Mouse (Mus musculus) cerebellum, postnatal 36 days (tissue): ENCODE measurements around the gene Tgm4.

Experiments
- DNase-seq, 2 experiments: peaks; one replicate each; pipeline ENCODE4 v3.0.0; 2021 to 2022; ENCODE audit warnings: mixed read lengths in 2 of 2

Gene Tgm4

DNA sequence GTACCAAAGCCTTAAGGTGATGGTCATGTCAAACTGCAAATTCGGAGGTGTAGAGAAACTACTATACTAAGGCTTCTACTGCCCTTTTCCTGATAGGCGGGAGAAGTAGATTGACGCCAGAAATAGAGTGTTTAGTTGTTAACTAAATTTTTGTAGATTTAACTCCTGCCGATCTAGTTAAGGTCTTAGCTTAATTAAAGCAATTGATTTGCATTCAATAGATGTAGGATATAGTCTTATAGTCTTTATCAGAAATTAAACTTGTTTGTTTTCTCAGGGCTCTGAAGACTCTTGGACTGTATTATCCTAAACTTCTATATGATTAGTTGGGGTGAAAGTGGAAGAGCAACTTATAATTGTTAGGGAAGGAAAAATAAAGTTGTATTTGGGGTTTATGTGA is 72.7 kb downstream of the Tgm4 start:
- DNase-seq, result no peak

DNA sequence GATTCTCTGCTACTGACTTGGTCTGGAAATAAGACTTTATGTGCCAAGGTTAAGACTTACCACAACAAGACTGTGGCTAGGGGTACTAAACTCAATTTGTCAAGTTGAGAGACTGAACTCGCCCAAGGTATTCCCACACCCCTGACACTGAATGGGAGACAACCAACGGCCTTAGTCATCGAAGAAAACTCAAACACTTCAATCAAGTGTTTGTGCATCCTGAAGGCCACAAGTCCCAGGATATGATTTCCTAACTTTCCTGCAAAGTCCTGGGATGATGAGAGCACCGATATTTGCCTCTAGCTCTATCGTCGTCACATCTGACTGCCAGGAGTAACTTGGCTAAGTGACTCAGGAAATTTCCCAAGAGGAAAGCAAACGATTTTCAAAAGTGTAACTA is 74.7 kb downstream of the Tgm4 start:
- DNase-seq, result no peak

DNA sequence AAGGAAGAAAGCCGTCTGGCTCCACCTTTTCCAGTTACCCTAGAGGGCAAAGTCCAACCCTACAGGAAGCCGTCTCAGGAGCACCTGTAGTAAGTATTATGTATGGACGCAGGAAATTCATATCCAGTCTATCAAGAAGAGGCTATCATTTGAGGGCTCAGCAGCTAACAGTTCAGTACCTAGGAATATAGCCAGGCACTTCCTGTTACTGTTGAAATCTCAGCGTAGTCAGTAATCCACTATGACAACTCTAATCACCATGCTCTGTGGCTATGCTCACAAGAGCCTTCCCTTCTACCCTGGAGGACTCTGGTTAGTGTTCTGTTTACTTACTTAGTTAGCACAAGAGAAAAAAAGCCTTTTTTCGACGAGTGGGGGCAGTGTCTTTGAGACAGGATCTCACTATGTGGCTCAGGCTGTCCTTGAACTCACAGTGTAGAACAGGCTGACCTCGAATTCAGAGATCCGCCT is 77.3 kb downstream of the Tgm4 start:
- no peak for DNase-seq

DNA sequence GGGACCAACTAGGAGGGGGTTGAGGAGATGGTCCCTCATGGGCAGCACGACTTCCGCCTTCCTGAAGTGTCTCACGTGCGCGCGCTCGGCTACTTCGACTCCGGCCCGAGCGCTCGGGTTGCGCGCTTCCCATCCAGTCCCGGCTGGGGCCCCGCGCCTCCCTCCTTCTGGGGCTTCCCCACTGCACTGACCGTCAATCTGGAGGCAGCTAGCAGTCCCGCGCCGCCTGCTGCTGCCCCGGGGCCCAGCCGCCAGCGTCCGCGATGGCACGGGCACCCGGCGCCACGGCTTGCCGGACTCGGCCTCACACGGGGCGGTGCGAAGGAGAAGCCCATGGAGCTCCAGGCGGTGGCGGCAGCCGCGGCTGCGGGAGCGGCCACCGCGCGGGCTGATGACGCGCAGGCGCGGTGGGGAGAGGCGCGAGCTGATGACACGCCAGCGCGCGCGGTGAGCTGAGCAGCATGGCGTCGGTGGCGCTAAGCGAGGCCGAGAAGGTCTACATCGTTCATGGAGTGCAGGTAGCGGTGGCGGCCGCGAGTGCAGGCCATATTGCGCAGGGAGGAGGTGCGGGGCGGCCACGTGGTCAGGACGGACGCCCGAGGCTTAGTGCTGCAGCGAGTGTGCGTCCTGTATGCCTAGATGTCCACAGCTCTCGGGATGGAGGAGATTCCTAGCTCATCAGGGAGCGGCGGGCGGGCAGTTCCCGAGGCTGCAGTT is 78.4 kb downstream of the Tgm4 start, which contains the start of the genes Zdhhc3 and Exosc7:
TSS of gene Zdhhc3 (minus strand) at position 401 of the 717 bp plus-strand sequence.
TSS of gene Exosc7 (plus strand) at position 411 of the 717 bp plus-strand sequence.
- peak; percentile 89 to 90 for DNase-seq

DNA sequence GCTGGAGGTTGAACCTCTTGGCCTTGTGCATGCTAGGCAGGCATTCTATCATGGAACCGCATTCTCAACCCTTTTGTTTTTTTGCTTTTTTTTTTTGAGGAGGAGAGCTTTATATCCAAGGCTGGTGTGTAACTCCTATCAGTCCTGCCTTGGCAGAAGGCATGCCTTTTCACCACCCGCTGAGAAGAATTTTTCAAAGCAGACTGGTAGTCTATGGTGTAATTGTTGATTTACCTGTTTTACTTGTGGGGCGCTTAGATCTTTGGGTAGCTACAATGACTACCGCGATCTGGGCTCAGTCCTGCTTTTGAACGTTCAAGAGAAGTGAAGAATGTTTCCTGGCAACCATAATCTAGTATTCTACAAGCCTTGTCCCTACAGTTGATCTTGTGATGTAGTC is 79.4 kb downstream of the Tgm4 start:
- peak in 1 of 2 experiments; percentile 8 for DNase-seq

DNA sequence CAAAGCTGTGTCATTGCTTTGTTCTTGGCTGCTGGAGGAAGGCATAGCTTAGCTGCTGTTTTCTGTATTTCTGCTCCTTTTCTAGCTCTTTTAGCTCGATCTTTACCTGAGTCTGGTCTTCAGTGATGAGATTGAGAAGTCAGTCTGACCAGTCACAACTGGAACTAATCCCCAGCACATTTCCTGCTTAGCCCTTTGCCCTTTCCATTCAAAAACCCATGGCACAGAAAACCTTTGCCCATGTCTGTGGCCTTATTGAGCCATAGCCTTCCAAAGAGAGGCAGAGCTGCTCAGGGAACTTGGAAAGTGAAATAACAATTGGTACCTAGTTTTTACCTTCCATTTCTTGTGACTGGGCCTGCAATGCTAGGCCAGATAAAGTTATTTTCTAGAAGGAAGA is 81.0 kb downstream of the Tgm4 start:
- DNase-seq, result no peak
